Mouse (Mus musculus) lung, embryonic 15.5 days (tissue): ENCODE results near the gene Alk. TPM values are rescaled to one million over a fixed set of nuclear protein-coding genes. Genes with fewer than 3 reads are reported as not detected.

Experiments
- ATAC-seq: fragments of 200-750 bp; cut with Nextera tagmentation; 2 replicates; pipeline ENCODE4 v1.8.0; 2017; ENCODE audit warnings: moderate number of reproducible peaks, borderline replicate concordance; ENCODE audit not compliant: low FRiP score, low TSS enrichment; ENCODE audit errors: extremely low read depth
- H3K27ac ChIP-seq: fragments of 300-500 bp; sonication (generic); 2 replicates; pipeline ENCODE4 v1.5.1; 2015; ENCODE audit warnings: moderate library complexity, mild to moderate bottlenecking, inconsistent platforms
- H3K27me3 ChIP-seq: fragments of 300-500 bp; sonication (generic); 2 replicates; pipeline ENCODE4 v1.6.1; 2015; ENCODE audit warnings: inconsistent platforms
- H3K36me3 ChIP-seq: fragments of 300-500 bp; sonication (generic); 2 replicates; pipeline ENCODE4 v1.6.1; 2015; ENCODE audit warnings: inconsistent platforms
- H3K4me1 ChIP-seq: fragments of 300-500 bp; sonication (generic); 2 replicates; pipeline ENCODE4 v1.6.1; 2015; ENCODE audit warnings: inconsistent platforms
- H3K4me2 ChIP-seq: fragments of 300-500 bp; sonication (generic); 2 replicates; pipeline ENCODE4 v1.6.1; 2015; ENCODE audit warnings: inconsistent platforms, mild to moderate bottlenecking, moderate library complexity
- H3K4me3 ChIP-seq: fragments of 300-500 bp; sonication (generic); 2 replicates; pipeline ENCODE4 v1.5.1; 2015; ENCODE audit warnings: mild to moderate bottlenecking, inconsistent platforms
- H3K9ac ChIP-seq: fragments of 300-500 bp; sonication (generic); 2 replicates; pipeline ENCODE4 v1.6.1; 2015; ENCODE audit warnings: inconsistent platforms
- H3K9me3 ChIP-seq: fragments of 300-500 bp; sonication (generic); 2 replicates; pipeline ENCODE4 v1.6.1; 2016; ENCODE audit warnings: inconsistent platforms
- WGBS: fragments of 180-500 bp; shearing (Covaris S2); methylation state at CpG from one replicate; pipeline ENCODE4 v1.1.7; 2015; 5-methylcytosine and 5-hydroxymethylcytosine counted together
- polyA plus RNA-seq: library from polyadenylated mRNA; unstranded; fragments of >200 nt; fragmentation: Nextera tagmentation; extraction: Ambion mirVana; gene quantifications from 2 replicates; pipeline ENCODE4 v1.2.1, GENCODE M21; 2015

Alk gene
- polyA plus RNA-seq, 1 experiment from 2014 or later: 0.22 TPM

DNA sequence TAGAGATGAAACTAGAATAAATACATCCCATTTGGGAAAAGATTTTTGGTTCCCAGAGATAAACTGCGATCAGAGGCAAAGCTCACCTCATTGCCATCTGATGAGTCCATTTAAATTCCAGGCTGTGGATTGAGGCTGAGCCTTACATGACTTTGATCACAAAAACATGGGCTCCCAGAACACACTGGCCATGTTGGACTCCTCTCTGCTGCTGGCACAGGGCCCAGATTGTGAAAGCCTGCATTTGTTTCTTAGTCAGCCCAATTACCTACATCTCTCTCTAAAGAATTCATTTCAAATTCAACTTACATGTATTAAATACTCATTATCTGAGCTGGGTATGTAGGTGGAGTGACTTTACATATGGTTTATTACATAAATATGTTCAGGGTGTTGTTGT is 367.1 kb downstream of the Alk start:
- WGBS: 72% methylated on average over 1 of the region's 1 CpGs
- Histone ChIP-seq H3K27me3 (no peaks in the 10 kb centered on the region), H3K9ac (no peak overlapping the region), H3K4me3 (no peak overlapping the region), H3K27ac (no peak overlapping the region), H3K4me1 (no peaks in the 10 kb centered on the region), H3K36me3 (no peaks in the 10 kb centered on the region), H3K4me2 (no peak overlapping the region), H3K9me3 (no peaks in the 10 kb centered on the region)
- ATAC-seq: no peak

- 86% methylated on average over 7 of the region's 7 CpGs for WGBS
- H3K4me2 ChIP-seq: no peak overlapping the region
- H3K4me1 ChIP-seq: no peaks in the 10 kb centered on the region
Measured at GRCm38 (mm10) chr17:72230891-72231290, 373.5 kb downstream of the Alk start.

DNA sequence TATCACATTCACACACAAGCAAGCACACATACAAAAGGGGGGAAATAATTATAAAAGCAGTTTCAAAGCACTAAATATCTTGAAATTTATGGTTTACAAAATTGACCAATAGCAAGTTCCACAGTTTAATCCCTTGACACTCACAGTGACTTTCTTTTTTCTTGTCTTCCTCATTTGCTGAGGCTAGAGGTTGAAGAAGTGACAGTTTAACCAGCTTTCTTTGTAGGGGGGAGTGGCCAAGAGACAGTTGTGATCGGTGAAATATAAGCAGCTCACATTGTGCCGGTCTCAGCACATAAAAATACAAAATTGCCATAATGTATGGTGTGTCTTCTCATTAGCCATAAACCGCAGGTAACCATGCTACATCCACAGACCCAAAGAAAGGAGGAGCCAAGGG is 385.6 kb downstream of the Alk start:
- no peak overlapping the region for H3K4me3 ChIP-seq
- H3K4me2 ChIP-seq: no peak overlapping the region
- no peaks in the 10 kb centered on the region for H3K9me3 ChIP-seq
- H3K9ac ChIP-seq: no peak overlapping the region
- no peak overlapping the region for H3K27ac ChIP-seq
- WGBS: 79% methylated on average over 3 of the region's 3 CpGs
- no peaks in the 10 kb centered on the region for H3K36me3 ChIP-seq
- H3K27me3 ChIP-seq: no peaks in the 10 kb centered on the region
- no peaks in the 10 kb centered on the region for H3K4me1 ChIP-seq
- no peak for ATAC-seq

More at GRCm38 (mm10) chr17:72230891-72231290, 373.5 kb downstream of the Alk start:
- no peak overlapping the region for H3K27ac ChIP-seq
- H3K4me3 ChIP-seq: no peak overlapping the region
- ATAC-seq: no peak
- H3K27me3 ChIP-seq: no peaks in the 10 kb centered on the region
- no peak overlapping the region for H3K9ac ChIP-seq
- H3K36me3 ChIP-seq: no peaks in the 10 kb centered on the region
- no peaks in the 10 kb centered on the region for H3K9me3 ChIP-seq

GRCm38 (mm10) chr17:72197576-72197975 is 406.9 kb downstream of the Alk start:
- 78% methylated on average over 6 of the region's 6 CpGs for WGBS
- Histone ChIP-seq H3K27ac (no peak overlapping the region), H3K27me3 (no peaks in the 10 kb centered on the region), H3K4me1 (no peaks in the 10 kb centered on the region), H3K9me3 (no peaks in the 10 kb centered on the region), H3K4me2 (no peak overlapping the region), H3K36me3 (no peaks in the 10 kb centered on the region), H3K9ac (no peak overlapping the region), H3K4me3 (no peak overlapping the region)
- ATAC-seq: no peak

- no peak overlapping the region; the same call in 1 of the 2 replicates for H3K4me2 ChIP-seq
- H3K27ac ChIP-seq: no peak overlapping the region
- no peaks in the 10 kb centered on the region for H3K27me3 ChIP-seq
- no peaks in the 10 kb centered on the region for H3K9me3 ChIP-seq
- no peak overlapping the region for H3K9ac ChIP-seq
- H3K4me1 ChIP-seq: no peaks in the 10 kb centered on the region
- no peak for ATAC-seq
- no peak overlapping the region for H3K4me3 ChIP-seq
- H3K36me3 ChIP-seq: no peaks in the 10 kb centered on the region
- 29% methylated on average over 12 of the region's 12 CpGs for WGBS
Measured at GRCm38 (mm10) chr17:72194976-72195650, 409.3 kb downstream of the Alk start.

DNA sequence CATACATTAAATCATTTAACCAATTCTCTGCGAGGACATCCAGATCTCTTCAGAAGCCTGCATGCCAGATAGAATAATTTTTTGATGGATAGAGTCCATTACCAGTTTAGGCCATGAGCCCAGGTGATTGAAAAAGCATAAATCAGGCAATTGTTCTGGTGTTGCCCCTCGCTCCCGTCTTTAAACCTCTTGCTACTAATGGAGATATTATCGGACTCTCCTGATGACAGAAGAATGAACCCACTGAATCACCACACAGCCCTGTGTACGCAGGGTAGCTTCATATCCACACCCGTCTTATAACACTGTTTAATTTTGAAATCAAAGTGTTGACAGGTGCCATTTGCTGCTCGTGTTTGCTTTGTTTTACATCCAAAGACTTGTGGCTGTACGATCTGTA is 413.9 kb downstream of the Alk start:
- no peaks in the 10 kb centered on the region for H3K9me3 ChIP-seq
- H3K36me3 ChIP-seq: no peaks in the 10 kb centered on the region
- no peak for ATAC-seq
- H3K4me1 ChIP-seq: no peaks in the 10 kb centered on the region
- no peak overlapping the region for H3K27ac ChIP-seq
- WGBS: 61% methylated on average over 8 of the region's 8 CpGs
- H3K4me2 ChIP-seq: no peak overlapping the region
- H3K4me3 ChIP-seq: no peak overlapping the region
- no peak overlapping the region for H3K9ac ChIP-seq
- no peaks in the 10 kb centered on the region for H3K27me3 ChIP-seq

DNA sequence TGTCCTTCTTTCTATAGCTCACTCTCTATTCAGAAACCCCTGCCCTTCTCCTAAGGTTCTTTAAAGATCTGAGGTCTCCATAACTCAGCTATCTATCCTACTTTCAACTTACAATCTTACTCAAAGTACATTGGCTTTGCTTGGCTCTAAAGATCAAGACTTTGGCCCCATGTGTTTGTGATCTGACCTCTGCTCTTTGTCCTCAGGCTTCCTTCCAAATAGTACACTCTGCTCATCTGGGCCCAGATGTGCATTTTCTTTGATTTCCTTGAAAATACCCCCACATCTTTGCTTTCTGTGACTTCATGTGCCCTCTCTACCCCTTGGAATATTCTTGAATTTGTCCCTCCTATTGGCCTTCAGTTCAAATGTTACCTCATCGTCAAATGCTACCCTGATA is 417.4 kb downstream of the Alk start:
- H3K36me3 ChIP-seq: no peaks in the 10 kb centered on the region
- no peaks in the 10 kb centered on the region for H3K27me3 ChIP-seq
- H3K4me2 ChIP-seq: no peak overlapping the region
- 86% methylated on average over 1 of the region's 1 CpGs for WGBS
- ATAC-seq: no peak
- H3K9ac ChIP-seq: no peak overlapping the region
- no peaks in the 10 kb centered on the region for H3K9me3 ChIP-seq
- no peak overlapping the region for H3K4me3 ChIP-seq
- no peaks in the 10 kb centered on the region for H3K4me1 ChIP-seq
- no peak overlapping the region for H3K27ac ChIP-seq

DNA sequence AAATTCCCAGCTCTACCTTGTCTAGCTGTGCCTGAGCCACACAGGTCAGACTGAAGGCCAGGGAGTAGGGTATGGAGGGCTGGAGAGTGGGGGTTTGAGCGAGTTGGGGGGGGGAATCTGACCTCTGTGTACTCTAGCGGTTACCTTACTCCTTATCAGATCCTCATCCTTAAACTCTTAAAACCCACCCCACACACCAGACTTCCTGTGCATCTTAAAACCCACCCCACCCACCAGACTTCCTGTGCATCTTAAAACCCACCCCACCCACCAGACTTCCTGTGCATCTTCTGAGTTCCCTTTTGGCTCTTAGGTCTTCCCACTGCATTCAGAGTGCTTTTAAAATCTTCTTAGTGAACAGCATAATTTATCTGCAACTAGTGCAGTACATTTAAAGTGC is 422.0 kb downstream of the Alk start:
- Histone ChIP-seq H3K4me2 (no peak overlapping the region), H3K36me3 (no peaks in the 10 kb centered on the region), H3K27ac (no peak overlapping the region), H3K9ac (no peak overlapping the region), H3K4me3 (no peak overlapping the region), H3K9me3 (no peaks in the 10 kb centered on the region), H3K4me1 (no peaks in the 10 kb centered on the region), H3K27me3 (no peaks in the 10 kb centered on the region)
- ATAC-seq: no peak
- WGBS: 41% methylated on average over 2 of the region's 2 CpGs

DNA sequence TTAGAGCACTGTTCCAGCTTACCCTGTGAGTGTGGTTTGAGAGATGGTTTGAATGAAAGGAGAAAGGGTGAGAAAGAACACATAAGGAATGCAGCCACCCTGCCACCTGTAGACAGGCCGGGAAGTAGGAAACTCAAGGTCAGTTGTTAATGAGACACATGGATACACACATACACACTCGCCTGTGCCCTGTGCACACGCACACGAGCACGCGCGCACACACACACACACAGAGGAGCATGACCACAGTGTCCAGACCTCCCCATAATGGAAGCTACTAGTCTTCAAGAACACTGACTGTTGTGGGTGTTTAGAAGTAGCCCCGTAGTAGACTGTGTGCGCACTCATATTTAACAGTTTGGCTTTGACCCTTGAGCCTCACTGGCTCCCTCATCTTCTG is 424.2 kb downstream of the Alk start:
- Histone ChIP-seq H3K4me1 (no peaks in the 10 kb centered on the region), H3K27me3 (no peaks in the 10 kb centered on the region), H3K9me3 (no peaks in the 10 kb centered on the region), H3K4me3 (no peak overlapping the region), H3K4me2 (no peak overlapping the region), H3K36me3 (no peaks in the 10 kb centered on the region), H3K9ac (no peak overlapping the region), H3K27ac (no peak overlapping the region)
- no peak for ATAC-seq
- WGBS: 87% methylated on average over 9 of the region's 9 CpGs

GRCm38 (mm10) chr17:72179722-72180140 is 424.7 kb downstream of the Alk start:
- no peaks in the 10 kb centered on the region for H3K9me3 ChIP-seq
- 86% methylated on average over 14 of the region's 14 CpGs for WGBS
- H3K27ac ChIP-seq: no peak overlapping the region
- no peaks in the 10 kb centered on the region for H3K4me1 ChIP-seq
- no peak overlapping the region for H3K9ac ChIP-seq
- H3K4me2 ChIP-seq: no peak overlapping the region
- no peak for ATAC-seq
- H3K27me3 ChIP-seq: no peaks in the 10 kb centered on the region
- no peak overlapping the region for H3K4me3 ChIP-seq
- H3K36me3 ChIP-seq: no peaks in the 10 kb centered on the region

- Histone ChIP-seq H3K4me2 (no peak overlapping the region), H3K9ac (no peak overlapping the region), H3K27me3 (no peaks in the 10 kb centered on the region), H3K4me3 (no peak overlapping the region), H3K36me3 (no peaks in the 10 kb centered on the region), H3K9me3 (no peaks in the 10 kb centered on the region), H3K27ac (no peak overlapping the region), H3K4me1 (no peaks in the 10 kb centered on the region)
- 71% methylated on average over 3 of the region's 3 CpGs for WGBS
- ATAC-seq: no peak
Measured at GRCm38 (mm10) chr17:72173778-72174177, 430.6 kb downstream of the Alk start.

DNA sequence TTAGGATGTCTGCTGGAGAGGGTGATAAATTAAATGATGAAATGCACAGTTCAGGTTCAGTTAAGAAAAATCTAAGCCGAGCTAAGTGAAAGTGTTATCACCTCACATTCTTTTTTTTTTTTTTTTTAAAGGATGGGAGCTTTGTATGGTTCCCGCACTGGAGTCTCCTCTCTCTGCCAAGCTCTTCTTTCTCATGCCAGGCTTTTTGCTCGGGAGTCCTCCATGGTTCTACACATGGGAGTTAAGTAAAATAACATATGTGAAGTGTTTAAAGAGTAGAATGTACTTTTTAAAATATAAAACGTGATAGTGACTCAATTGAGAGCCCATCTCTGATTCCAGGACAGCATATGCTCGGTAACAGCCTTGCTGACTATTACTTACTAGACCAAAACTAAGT is 436.3 kb downstream of the Alk start:
- no peaks in the 10 kb centered on the region for H3K9me3 ChIP-seq
- H3K4me1 ChIP-seq: no peaks in the 10 kb centered on the region
- no peak overlapping the region for H3K27ac ChIP-seq
- 67% methylated on average over 5 of the region's 5 CpGs for WGBS
- ATAC-seq: no peak
- H3K27me3 ChIP-seq: no peaks in the 10 kb centered on the region
- no peak overlapping the region for H3K4me2 ChIP-seq
- H3K9ac ChIP-seq: no peak overlapping the region
- no peaks in the 10 kb centered on the region for H3K36me3 ChIP-seq
- H3K4me3 ChIP-seq: no peak overlapping the region

DNA sequence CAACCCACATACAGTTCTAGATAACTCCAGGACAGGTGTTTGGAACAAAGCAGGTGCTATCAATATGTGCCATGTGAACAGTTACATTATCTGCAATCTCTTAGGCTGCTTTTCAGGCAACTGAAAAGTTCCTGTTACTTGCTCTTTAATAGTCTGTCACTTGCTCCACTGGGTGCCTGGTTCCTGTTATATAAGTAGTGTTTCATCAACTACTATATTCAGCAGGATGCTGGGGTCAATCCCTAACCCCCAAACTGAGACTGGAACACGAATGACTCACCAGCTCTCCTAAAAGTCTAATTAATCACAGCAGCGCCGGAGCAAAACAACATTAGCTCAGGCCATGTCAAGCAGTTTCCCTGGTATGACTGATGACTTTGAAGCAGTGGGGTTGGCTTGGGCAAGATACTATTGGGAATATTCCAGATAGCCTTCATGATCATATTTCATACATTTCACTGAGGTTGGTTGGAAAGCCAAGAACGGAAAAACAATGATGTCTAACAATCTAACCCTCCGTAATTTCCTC is 445.5 kb downstream of the Alk start:
- H3K4me2 ChIP-seq: no peak overlapping the region
- 31% methylated on average over 5 of the region's 5 CpGs for WGBS
- ATAC-seq: no peak

More for the DNA sequence above, 445.5 kb downstream of the Alk start:
- no peaks in the 10 kb centered on the region for H3K4me1 ChIP-seq
- H3K9ac ChIP-seq: no peak overlapping the region
- H3K4me3 ChIP-seq: no peak overlapping the region
- no peaks in the 10 kb centered on the region for H3K36me3 ChIP-seq
- H3K9me3 ChIP-seq: no peaks in the 10 kb centered on the region
- H3K27ac ChIP-seq: no peak overlapping the region
- no peaks in the 10 kb centered on the region for H3K27me3 ChIP-seq
